Mouse (Mus musculus) stomach, embryonic 16.5 days (tissue): ENCODE measurements around the gene Dnah17. TPM values are rescaled to one million over a fixed set of nuclear protein-coding genes. Genes with fewer than 3 reads are reported as not detected.

Experiments used
- ATAC-seq: fragments of 200-750 bp; cut with Nextera tagmentation; 2 replicates; pipeline ENCODE4 v1.8.0; 2017; ENCODE audit warnings: moderate number of reproducible peaks, moderate TSS enrichment; ENCODE audit not compliant: insufficient read depth, low FRiP score
- H3K27ac ChIP-seq: fragments of 300-500 bp; sonication (generic); 2 replicates; pipeline ENCODE4 v1.5.1; 2014; ENCODE audit warnings: low read length
- H3K27me3 ChIP-seq: fragments of 300-500 bp; sonication (generic); 2 replicates; pipeline ENCODE4 v1.6.1; 2014; ENCODE audit warnings: low read length, control low read depth, mixed read lengths; ENCODE audit not compliant: control insufficient read depth, insufficient read depth
- H3K36me3 ChIP-seq: fragments of 300-500 bp; sonication (generic); 2 replicates; pipeline ENCODE4 v1.6.1; 2014; ENCODE audit warnings: low read length; ENCODE audit not compliant: control insufficient read depth, insufficient read depth
- H3K4me1 ChIP-seq: fragments of 300-500 bp; sonication (generic); 2 replicates; pipeline ENCODE4 v1.6.1; 2014; ENCODE audit warnings: low read length, control low read depth, mixed read lengths; ENCODE audit not compliant: control insufficient read depth, insufficient read depth
- H3K4me2 ChIP-seq: fragments of 300-500 bp; sonication (generic); 2 replicates; pipeline ENCODE4 v1.6.1; 2014; ENCODE audit warnings: low read depth, low read length, mixed read lengths
- H3K4me3 ChIP-seq: fragments of 300-500 bp; sonication (generic); replicated peaks from 2 replicates; pipeline ENCODE4 v1.5.1; 2014; ENCODE audit warnings: mild to moderate bottlenecking, low read length
- H3K9ac ChIP-seq: fragments of 300-500 bp; sonication (generic); 2 replicates; pipeline ENCODE4 v1.6.1; 2014; ENCODE audit warnings: low read length
- H3K9me3 ChIP-seq: fragments of 300-500 bp; sonication (generic); replicated peaks from 2 replicates; pipeline ENCODE4 v1.6.1; 2016; ENCODE audit warnings: low read length, control low read depth; ENCODE audit not compliant: control insufficient read depth
- WGBS: fragments of 180-500 bp; shearing (Covaris S2); extraction: QIAGEN DNeasy Blood & Tissue Kit; methylation state at CpG from one replicate; pipeline ENCODE4 v1.1.7; 2014; 5-methylcytosine and 5-hydroxymethylcytosine counted together
- polyA plus RNA-seq: library from polyadenylated mRNA; unstranded; fragments of >200 nt; fragmentation: Nextera tagmentation; extraction: Ambion mirVana; gene quantifications from 2 replicates; pipeline ENCODE4 v1.2.1, GENCODE M21; 2015

Gene Dnah17
- polyA plus RNA-seq, 1 experiment from 2014 or later = 0.13 TPM

- Histone ChIP-seq H3K4me2 (no peak overlapping the region), H3K27ac (no peak overlapping the region; the same call in none of the 2 replicates), H3K9ac (no peak overlapping the region), H3K4me3 (no peak overlapping the region), H3K4me1 (peaks cover 15% of the 10 kb centered on the region; the same call in 1 of the 2 replicates), H3K36me3 (no peaks in the 10 kb centered on the region), H3K27me3 (no peaks in the 10 kb centered on the region), H3K9me3 (no peaks in the 10 kb centered on the region; the same call in 1 of the 2 replicates)
- 60% methylated on average over 9 of the region's 9 CpGs for WGBS
- ATAC-seq = no peak
Measured at GRCm38 (mm10) chr11:118147877-118148637, 17.6 kb upstream of the Dnah17 start.

DNA sequence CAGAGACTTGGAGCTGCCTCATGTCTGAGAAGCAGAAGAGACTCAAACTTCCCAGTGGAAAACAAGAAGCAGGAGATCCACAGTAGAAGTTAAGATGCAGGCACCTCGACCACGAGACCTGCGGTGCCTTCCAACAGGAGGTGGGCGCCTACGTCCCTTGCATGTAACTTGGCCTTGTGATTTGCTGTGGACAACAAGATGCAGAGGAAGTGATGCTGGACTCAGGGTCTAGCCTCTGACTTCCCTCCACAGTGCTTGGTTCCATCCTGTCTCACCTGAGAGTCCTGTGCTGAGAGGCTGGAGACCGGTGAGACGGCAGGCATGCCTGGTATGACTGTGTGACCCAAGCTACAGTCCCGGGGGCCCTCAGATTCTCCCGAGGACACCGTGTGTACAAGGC, 16.0 kb upstream of the Dnah17 start:
- 0 out of 2 replicates have a peak overlapping the region, but pooled peaks have one; percentile 13 for H3K4me3 ChIP-seq
- 0 out of 2 replicates have a peak overlapping the region, but pooled peaks have one; percentile 5 for H3K4me2 ChIP-seq
- no peaks in the 10 kb centered on the region for H3K9me3 ChIP-seq
- H3K9ac ChIP-seq = peak overlapping the region; percentile 40; the same call in 1 of the 2 replicates
- peaks cover 15% of the 10 kb centered on the region; the same call in 1 of the 2 replicates for H3K4me1 ChIP-seq
- no peaks in the 10 kb centered on the region for H3K27me3 ChIP-seq
- WGBS = 90% methylated on average over 10 of the region's 10 CpGs
- ATAC-seq = no peak
- H3K36me3 ChIP-seq = no peaks in the 10 kb centered on the region
- H3K27ac ChIP-seq = peak overlapping the region; percentile 79

DNA sequence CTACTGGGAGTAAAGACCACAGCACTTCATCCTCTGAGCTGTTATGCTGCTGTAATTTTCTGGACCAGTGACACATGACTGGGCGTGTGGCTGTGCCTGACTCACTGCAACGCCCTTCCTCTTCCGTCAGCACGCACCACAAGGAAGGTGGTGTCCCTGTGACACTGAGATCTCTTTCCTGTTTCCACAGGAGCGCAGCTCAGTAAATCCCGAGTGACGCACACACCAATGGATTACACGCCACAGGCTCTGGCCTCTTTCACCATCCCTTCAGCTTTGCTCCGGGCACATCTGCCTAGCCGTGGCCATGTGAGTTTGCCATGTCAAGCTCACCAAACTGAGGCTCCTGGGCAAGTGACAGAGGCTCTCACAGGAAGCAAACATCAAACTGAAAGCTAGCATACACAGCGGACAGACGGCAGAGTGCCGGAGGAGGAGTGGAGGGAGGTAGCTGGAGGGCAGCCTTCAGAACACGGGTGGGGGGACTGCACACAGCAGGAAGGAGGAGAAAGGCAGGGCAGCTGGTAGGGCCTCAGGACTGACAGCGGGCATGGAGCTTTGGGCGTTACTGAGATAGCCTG, 15.4 kb upstream of the Dnah17 start:
- Histone ChIP-seq H3K27me3 (no peaks in the 10 kb centered on the region), H3K9me3 (no peaks in the 10 kb centered on the region), H3K4me1 (peaks cover 15% of the 10 kb centered on the region; the same call in 1 of the 2 replicates), H3K36me3 (no peaks in the 10 kb centered on the region), H3K9ac (peak overlapping the region; percentile 40; the same call in 1 of the 2 replicates), H3K4me3 (peak overlapping the region; percentile 13; the same call in 1 of the 2 replicates), H3K27ac (peak overlapping the region; percentile 79), H3K4me2 (0 out of 2 replicates have a peak overlapping the region, but pooled peaks have one; percentile 5)
- ATAC-seq = peak; percentile 46; the same call in 1 of the 2 replicates
- 56% methylated on average over 16 of the region's 16 CpGs for WGBS

GRCm38 (mm10) chr11:118145092-118145491, 14.7 kb upstream of the Dnah17 start:
- no peak overlapping the region for H3K4me3 ChIP-seq
- no peaks in the 10 kb centered on the region for H3K27me3 ChIP-seq
- no peak overlapping the region for H3K9ac ChIP-seq
- H3K27ac ChIP-seq = no peak overlapping the region
- no peak for ATAC-seq
- WGBS = 95% methylated on average over 4 of the region's 4 CpGs
- H3K36me3 ChIP-seq = no peaks in the 10 kb centered on the region
- H3K9me3 ChIP-seq = no peaks in the 10 kb centered on the region
- no peak overlapping the region for H3K4me2 ChIP-seq
- peaks cover 8% of the 10 kb centered on the region; the same call in 1 of the 2 replicates for H3K4me1 ChIP-seq

- no peak for ATAC-seq
- Histone ChIP-seq H3K27ac (no peak overlapping the region), H3K9me3 (no peaks in the 10 kb centered on the region), H3K4me3 (no peak overlapping the region), H3K4me2 (no peak overlapping the region), H3K36me3 (no peaks in the 10 kb centered on the region), H3K9ac (no peak overlapping the region), H3K4me1 (0 out of 2 replicates have a peak, but pooled peaks cover 2% of the 10 kb centered on the region), H3K27me3 (no peaks in the 10 kb centered on the region)
- WGBS = 90% methylated on average over 4 of the region's 4 CpGs
Measured at GRCm38 (mm10) chr11:118143731-118144130, 13.3 kb upstream of the Dnah17 start.

GRCm38 (mm10) chr11:118142547-118143165, 12.2 kb upstream of the Dnah17 start:
- no peaks in the 10 kb centered on the region for H3K27me3 ChIP-seq
- no peak overlapping the region; the same call in 1 of the 2 replicates for H3K27ac ChIP-seq
- no peak for ATAC-seq
- H3K4me3 ChIP-seq = no peak overlapping the region
- H3K9me3 ChIP-seq = no peaks in the 10 kb centered on the region
- no peak overlapping the region for H3K4me2 ChIP-seq
- no peak overlapping the region for H3K9ac ChIP-seq
- no peaks in the 10 kb centered on the region for H3K36me3 ChIP-seq
- no peaks in the 10 kb centered on the region for H3K4me1 ChIP-seq
- WGBS = 30% methylated on average over 7 of the region's 7 CpGs

DNA sequence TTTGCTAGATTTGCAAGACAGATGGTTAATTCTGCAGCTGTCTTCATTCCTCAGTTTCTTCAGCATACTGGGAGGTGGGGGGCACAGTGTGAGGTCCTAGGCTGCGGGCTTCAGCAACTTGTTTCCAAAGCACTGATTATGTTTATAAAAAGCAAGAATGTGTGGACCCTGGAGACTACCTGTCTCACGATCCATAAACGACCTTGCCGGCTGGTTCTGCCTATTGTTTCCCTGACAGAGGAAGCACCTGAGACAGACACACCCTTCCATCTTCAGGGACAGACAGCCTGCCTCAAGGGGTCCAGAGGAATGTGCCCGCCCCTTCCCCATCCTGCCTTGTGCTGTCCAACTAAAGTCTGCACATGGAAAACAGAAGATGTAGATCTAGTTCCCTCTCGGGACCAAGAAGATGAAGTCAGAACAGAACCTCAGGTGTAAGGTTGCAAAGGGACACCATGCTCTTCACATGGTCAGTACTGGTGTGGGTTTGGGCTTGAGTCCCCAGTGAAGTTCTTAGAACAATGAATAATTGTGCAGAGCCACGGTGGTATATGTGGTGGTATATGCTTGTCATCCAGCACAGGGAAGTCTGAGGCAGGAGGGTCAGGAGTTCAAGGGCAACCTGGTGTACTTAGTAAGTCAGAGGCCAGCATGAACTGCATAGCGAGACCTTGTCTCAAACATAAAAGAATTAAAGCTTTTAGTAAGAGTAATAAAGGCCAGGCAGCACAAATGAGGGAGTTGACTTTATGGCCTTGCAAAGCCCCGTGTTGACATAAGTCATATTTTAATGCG, 10.5 kb upstream of the Dnah17 start:
- no peak overlapping the region for H3K4me3 ChIP-seq
- H3K9me3 ChIP-seq = no peaks in the 10 kb centered on the region
- no peak overlapping the region for H3K9ac ChIP-seq
- H3K36me3 ChIP-seq = no peaks in the 10 kb centered on the region
- H3K27ac ChIP-seq = no peak overlapping the region
- WGBS = 55% methylated on average over 10 of the region's 10 CpGs
- no peak for ATAC-seq
- no peaks in the 10 kb centered on the region for H3K4me1 ChIP-seq
- H3K27me3 ChIP-seq = no peaks in the 10 kb centered on the region
- H3K4me2 ChIP-seq = no peak overlapping the region

DNA sequence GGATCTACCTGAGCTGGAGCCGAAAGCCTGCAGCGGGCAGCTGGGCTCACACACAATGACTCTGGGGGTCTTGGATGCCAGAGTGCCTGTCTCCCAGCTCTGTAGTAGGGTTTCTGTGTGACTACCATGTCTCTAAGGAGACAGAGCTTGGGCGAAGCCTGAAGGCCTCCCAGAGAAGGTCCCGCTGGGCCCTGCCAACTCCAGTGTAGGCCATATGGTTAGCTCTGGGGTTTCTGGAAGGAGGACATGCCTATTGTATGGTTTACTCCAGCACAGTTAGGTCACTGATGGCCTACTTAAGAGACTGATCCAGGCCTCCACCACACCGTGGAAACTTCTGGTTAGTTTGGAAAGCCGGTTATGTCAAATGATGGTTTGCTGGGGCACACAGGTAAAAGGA, 7.9 kb upstream of the Dnah17 start:
- Histone ChIP-seq H3K9ac (no peak overlapping the region), H3K27me3 (no peaks in the 10 kb centered on the region), H3K4me1 (0 out of 2 replicates have a peak, but pooled peaks cover 6% of the 10 kb centered on the region), H3K27ac (no peak overlapping the region), H3K4me2 (no peak overlapping the region), H3K4me3 (no peak overlapping the region), H3K36me3 (no peaks in the 10 kb centered on the region), H3K9me3 (no peaks in the 10 kb centered on the region)
- 98% methylated on average over 6 of the region's 6 CpGs for WGBS
- no peak for ATAC-seq
